Mouse (Mus musculus) megakaryocyte, embryonic 14.5 days (primary cell): ENCODE data around the gene Bet1l.

ENCODE experiments used
- FLI1 ChIP-seq: IDR thresholded peaks from 2 replicates; pipeline ENCODE4 v1.6.1; 2012; ENCODE audit warnings: low read length, inconsistent platforms, mixed read lengths
- GATA1 ChIP-seq: IDR thresholded peaks from 3 replicates; pipeline ENCODE4 v1.6.1; 2012; ENCODE audit warnings: mixed read lengths, low read length, inconsistent platforms, borderline replicate concordance

- TF ChIP-seq GATA1 (no peak), FLI1 (0 out of 2 replicates have a peak, but pooled peaks have one; percentile 28)
Measured at GRCm38 (mm10) chr7:140879355-140879754, 22.0 kb upstream of the Bet1l start.
